Mouse (Mus musculus): Measurements from ENCODE around the gene Itgae. TPM values are rescaled to one million over a fixed set of nuclear protein-coding genes. Genes with fewer than 3 reads are reported as not detected.

Gene Itgae
- polyA plus RNA-seq, 1 experiment from 2014 or later, result 0.38 TPM

DNA sequence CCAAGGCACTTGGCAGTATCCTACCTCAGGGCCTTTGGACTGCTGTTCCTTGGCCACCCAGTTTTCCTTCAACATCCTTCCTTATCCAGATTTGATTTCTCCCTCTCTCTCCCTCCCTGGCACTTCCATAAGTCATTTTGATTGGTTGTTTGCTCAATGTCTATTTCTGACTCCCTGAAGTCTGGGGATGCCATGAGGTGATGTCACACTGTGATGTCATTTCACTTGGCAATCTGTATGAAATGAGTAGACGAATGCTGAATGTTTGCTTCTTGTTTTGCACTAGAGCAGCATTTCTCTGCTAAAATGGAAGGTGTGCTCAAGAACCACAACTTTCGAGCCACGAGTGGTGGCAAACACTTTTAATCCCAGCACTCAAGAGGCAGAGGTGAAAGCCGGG lies 71.2 kb downstream of the Itgae start:
- Histone ChIP-seq H3K27me3 (peaks cover 36% of the 10 kb centered on the region), H3K27ac (no peak overlapping the region), H3K4me1 (peaks cover 8% of the 10 kb centered on the region), H3K4me3 (replicated peaks) (no peak overlapping the region), H3K36me3 (replicated peaks) (no peaks in the 10 kb centered on the region), H3K9ac (no peak overlapping the region), H3K4me2 (no peak overlapping the region), H3K9me3 (no peaks in the 10 kb centered on the region)
- WGBS, result 91% methylated on average over 4 of the region's 4 CpGs
- no peak for ATAC-seq (ENCODE audit: low FRiP score)

DNA sequence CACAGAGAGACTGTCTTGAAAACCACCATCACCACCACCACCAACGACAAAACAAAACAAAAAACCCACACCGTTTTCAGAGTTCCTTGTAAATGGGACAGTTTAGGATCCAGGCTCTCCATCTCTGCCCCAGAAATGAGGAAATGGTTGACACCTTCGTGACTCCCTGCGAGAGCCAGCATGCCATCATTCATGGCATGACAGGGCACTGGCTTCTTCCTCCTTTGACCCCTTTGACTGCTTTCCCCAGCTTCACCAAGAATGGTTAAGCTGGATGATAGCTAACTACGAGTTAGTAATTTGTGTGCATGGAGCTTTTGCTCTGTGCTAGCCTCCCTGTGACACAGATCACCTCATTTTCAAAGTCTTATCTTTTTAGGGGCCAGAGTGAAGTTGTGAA lies 71.9 kb downstream of the Itgae start:
- Histone ChIP-seq H3K9me3 (no peaks in the 10 kb centered on the region), H3K4me1 (peaks cover 8% of the 10 kb centered on the region), H3K27ac (no peak overlapping the region), H3K36me3 (replicated peaks) (no peaks in the 10 kb centered on the region), H3K4me3 (replicated peaks) (no peak overlapping the region), H3K4me2 (no peak overlapping the region), H3K27me3 (peaks cover 36% of the 10 kb centered on the region), H3K9ac (no peak overlapping the region)
- no peak for ATAC-seq (ENCODE audit: low FRiP score)
- 89% methylated on average over 5 of the region's 5 CpGs for WGBS

- no peak overlapping the region for H3K4me3 ChIP-seq (replicated peaks)
- H3K9me3 ChIP-seq, result no peaks in the 10 kb centered on the region
- H3K27me3 ChIP-seq, result no peaks in the 10 kb centered on the region
- no peak overlapping the region for H3K27ac ChIP-seq
- 0 out of 2 replicates have a peak, but pooled peaks cover 4% of the 10 kb centered on the region for H3K36me3 ChIP-seq (replicated peaks)
- no peak overlapping the region for H3K9ac ChIP-seq
- H3K4me2 ChIP-seq, result no peak overlapping the region
- H3K4me1 ChIP-seq, result no peaks in the 10 kb centered on the region
- no peak for ATAC-seq (ENCODE audit: low FRiP score)
- 86% methylated on average over 8 of the region's 8 CpGs for WGBS
Observed at GRCm38 (mm10) chr11:73168071-73168470, 77.7 kb downstream of the Itgae start.

DNA sequence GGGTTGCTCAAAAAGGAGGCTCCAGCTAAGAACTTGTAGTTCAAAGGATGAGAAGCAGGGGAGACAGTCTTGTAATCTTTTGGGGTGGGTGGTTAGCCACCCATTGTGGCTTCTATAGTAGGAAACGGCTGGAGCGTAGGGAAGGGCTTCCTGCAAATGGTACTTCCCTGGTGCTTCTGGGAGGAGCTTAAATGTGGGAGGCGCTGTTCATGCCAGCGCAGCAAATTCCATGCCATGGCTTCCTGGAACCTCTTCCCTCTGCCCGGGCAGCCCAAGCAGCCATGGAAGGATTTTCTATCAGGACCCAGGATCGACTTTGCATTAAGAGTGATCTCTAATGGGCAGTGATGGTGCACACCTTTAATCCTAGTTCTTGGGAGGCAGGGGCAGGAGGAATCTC lies 78.2 kb downstream of the Itgae start:
- 85% methylated on average over 6 of the region's 6 CpGs for WGBS
- Histone ChIP-seq H3K4me3 (replicated peaks) (no peak overlapping the region), H3K27ac (no peak overlapping the region), H3K4me1 (no peaks in the 10 kb centered on the region), H3K36me3 (replicated peaks) (0 out of 2 replicates have a peak, but pooled peaks cover 4% of the 10 kb centered on the region), H3K9ac (no peak overlapping the region), H3K4me2 (no peak overlapping the region), H3K27me3 (no peaks in the 10 kb centered on the region), H3K9me3 (no peaks in the 10 kb centered on the region)
- no peak for ATAC-seq (ENCODE audit: low FRiP score)

GRCm38 (mm10) chr11:73169231-73169630 lies 78.8 kb downstream of the Itgae start:
- H3K9ac ChIP-seq, result no peak overlapping the region
- no peaks in the 10 kb centered on the region for H3K9me3 ChIP-seq
- H3K4me3 ChIP-seq (replicated peaks), result no peak overlapping the region
- no peak for ATAC-seq (ENCODE audit: low FRiP score)
- H3K4me1 ChIP-seq, result no peaks in the 10 kb centered on the region
- peaks cover 9% of the 10 kb centered on the region for H3K36me3 ChIP-seq (replicated peaks)
- H3K27me3 ChIP-seq, result no peaks in the 10 kb centered on the region
- no peak overlapping the region for H3K27ac ChIP-seq
- 39% methylated on average over 4 of the region's 4 CpGs for whole genome bisulfite sequencing
- H3K4me2 ChIP-seq, result no peak overlapping the region

DNA sequence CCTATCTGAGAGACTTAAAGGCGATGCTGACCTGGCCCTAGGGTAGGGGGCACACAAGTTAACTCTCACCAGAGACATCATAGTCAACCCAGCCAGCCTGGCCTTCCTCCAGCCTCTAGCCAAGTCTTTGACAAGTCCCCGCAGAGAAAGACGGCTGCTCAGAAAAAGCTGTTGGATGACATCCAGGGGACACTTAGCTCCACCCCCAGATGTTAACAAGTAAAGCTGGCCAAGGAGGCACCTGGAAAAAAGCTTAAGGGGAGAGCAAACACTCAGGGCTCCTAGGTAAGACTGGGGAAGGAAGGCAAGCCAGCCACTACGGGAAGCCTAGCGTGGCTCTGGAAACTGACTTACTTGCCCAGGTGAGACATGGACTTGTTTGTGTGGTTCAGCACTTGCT lies 81.8 kb downstream of the Itgae start:
- Histone ChIP-seq H3K36me3 (replicated peaks) (peaks cover 15% of the 10 kb centered on the region), H3K9me3 (no peaks in the 10 kb centered on the region), H3K4me1 (peaks cover 16% of the 10 kb centered on the region), H3K4me3 (replicated peaks) (no peak overlapping the region), H3K27ac (no peak overlapping the region), H3K4me2 (no peak overlapping the region), H3K27me3 (no peaks in the 10 kb centered on the region), H3K9ac (no peak overlapping the region)
- ATAC-seq (ENCODE audit: low FRiP score), result no peak
- 69% methylated on average over 5 of the region's 5 CpGs for WGBS

- Histone ChIP-seq H3K27me3 (no peaks in the 10 kb centered on the region), H3K4me1 (peaks cover 30% of the 10 kb centered on the region), H3K9ac (peak overlapping the region; percentile 92), H3K27ac (no peak overlapping the region), H3K9me3 (no peaks in the 10 kb centered on the region), H3K4me3 (replicated peaks) (peak overlapping the region; percentile 97), H3K36me3 (replicated peaks) (peaks cover 18% of the 10 kb centered on the region), H3K4me2 (peak overlapping the region; percentile 73)
- 55% methylated on average over 8 of the region's 8 CpGs for WGBS
- no peak for ATAC-seq (ENCODE audit: low FRiP score)
Observed at GRCm38 (mm10) chr11:73175612-73176011, 85.2 kb downstream of the Itgae start.

DNA sequence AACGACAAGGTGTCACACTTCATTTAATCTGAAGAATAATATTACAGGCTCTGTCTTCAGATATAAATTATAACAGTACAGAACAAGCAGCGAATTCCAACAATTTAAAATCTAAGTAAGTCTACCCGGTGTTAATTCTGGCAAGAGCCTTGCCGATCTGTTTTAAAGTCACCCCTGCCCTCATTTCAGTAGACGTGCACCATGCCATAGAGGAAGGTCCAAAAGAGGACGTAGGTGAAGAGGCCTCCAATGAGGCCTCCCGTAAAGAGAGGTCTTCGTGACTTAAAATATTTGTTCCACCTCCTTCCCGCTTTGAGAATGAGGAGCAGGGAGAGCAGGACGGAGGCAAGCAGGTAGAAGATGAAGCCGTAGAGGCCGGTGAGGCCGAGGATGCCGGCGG lies 85.8 kb downstream of the Itgae start:
- H3K36me3 ChIP-seq (replicated peaks), result peaks cover 16% of the 10 kb centered on the region
- ATAC-seq (ENCODE audit: low FRiP score), result no peak
- H3K4me1 ChIP-seq, result peaks cover 30% of the 10 kb centered on the region
- WGBS, result 2% methylated on average over 15 of the region's 15 CpGs
- H3K27me3 ChIP-seq, result no peaks in the 10 kb centered on the region
- peak overlapping the region; percentile 92 for H3K9ac ChIP-seq
- peak overlapping the region; percentile 76 for H3K27ac ChIP-seq
- H3K4me3 ChIP-seq (replicated peaks), result peak overlapping the region; percentile 97
- H3K4me2 ChIP-seq, result peak overlapping the region; percentile 73
- no peaks in the 10 kb centered on the region for H3K9me3 ChIP-seq

DNA sequence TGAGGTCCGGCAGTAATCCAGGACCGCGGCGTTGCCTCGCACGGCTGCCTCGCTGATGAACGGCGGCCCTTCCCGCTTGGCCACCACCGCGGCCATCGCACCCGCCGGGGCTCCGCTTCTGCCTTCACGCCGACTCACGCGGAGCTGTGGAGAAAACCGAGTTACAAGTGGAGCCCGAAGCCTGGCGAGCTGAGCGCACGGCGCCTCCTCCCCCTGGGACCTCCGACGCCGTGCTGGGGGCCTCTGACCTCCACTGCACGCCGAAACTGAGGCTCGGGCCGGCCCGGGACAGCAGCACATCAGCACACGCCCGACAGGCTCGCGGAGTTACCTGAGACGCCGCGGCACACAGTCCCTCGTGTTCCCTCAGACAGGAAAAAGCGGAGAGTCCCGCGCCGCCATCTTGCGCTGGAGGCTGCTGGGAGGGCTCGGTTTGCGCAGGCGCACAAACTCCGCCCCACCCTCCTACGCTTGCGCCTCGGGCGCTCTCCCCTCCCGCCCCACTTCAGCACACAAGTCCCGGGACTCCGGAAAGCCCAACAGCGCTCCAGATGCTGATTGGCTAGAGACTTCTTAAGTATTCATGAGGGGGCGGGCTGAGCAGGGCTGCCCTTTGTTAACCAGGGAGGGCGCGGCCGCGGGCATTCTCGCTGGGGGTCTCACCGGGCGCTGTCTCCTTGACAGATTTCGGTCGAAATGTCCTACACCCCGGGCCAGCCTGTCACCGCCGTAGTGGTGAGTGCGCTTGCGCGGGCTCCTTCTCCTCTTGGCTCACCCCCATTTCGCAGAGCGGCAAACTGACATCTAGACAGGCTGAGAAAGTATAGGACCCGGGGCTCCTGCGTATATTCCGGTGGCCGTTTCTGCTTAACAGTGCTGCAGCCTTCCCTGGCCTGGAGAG lies 86.5 kb downstream of the Itgae start, which contains the start of the genes Emc6 and Tax1bp3:
Emc6 (minus strand) TSS at position 430 of the 901 bp plus-strand sequence.
Tax1bp3 (plus strand) TSS at position 476 of the 901 bp plus-strand sequence.
- peak within 1 kb of the TSS; percentile 97 for H3K4me3 ChIP-seq (replicated peaks)
- ATAC-seq (ENCODE audit: low FRiP score), result peak; percentile 98
- WGBS, result under 1% methylated on average over 81 of the region's 81 CpGs

GRCm38 (mm10) chr11:73177509-73177875 lies 87.1 kb downstream of the Itgae start:
- WGBS, result under 1% methylated on average over 28 of the region's 28 CpGs
- peak; percentile 60 for ATAC-seq (ENCODE audit: low FRiP score)
- no peaks in the 10 kb centered on the region for H3K9me3 ChIP-seq

More for the DNA sequence above, 86.5 kb downstream of the Itgae start, which contains the start of the genes Emc6 and Tax1bp3:
- H3K4me2 ChIP-seq, result peak within 1 kb of the TSS; percentile 73
- H3K9me3 ChIP-seq, result no peaks in the 10 kb centered on the region
- H3K27ac ChIP-seq, result peak within 1 kb of the TSS; percentile 84
- peaks cover 30% of the 10 kb centered on the region for H3K4me1 ChIP-seq
- peaks cover 16% of the 10 kb centered on the region for H3K36me3 ChIP-seq (replicated peaks)
- H3K27me3 ChIP-seq, result no peaks in the 10 kb centered on the region
- peak within 1 kb of the TSS; percentile 92 for H3K9ac ChIP-seq

GRCm38 (mm10) chr11:73177895-73178294 lies 87.5 kb downstream of the Itgae start:
- WGBS, result 3% methylated on average over 2 of the region's 2 CpGs
- H3K9me3 ChIP-seq, result no peaks in the 10 kb centered on the region
- peak overlapping the region; percentile 75 for H3K9ac ChIP-seq
- H3K4me1 ChIP-seq, result peaks cover 30% of the 10 kb centered on the region
- H3K27ac ChIP-seq, result peak overlapping the region; percentile 84
- ATAC-seq (ENCODE audit: low FRiP score), result no peak
- H3K36me3 ChIP-seq (replicated peaks), result peaks cover 22% of the 10 kb centered on the region
- peak overlapping the region; percentile 97 for H3K4me3 ChIP-seq (replicated peaks)
- peak overlapping the region; percentile 73 for H3K4me2 ChIP-seq
- no peaks in the 10 kb centered on the region for H3K27me3 ChIP-seq

More at GRCm38 (mm10) chr11:73177509-73177875, 87.1 kb downstream of the Itgae start:
- peaks cover 22% of the 10 kb centered on the region for H3K36me3 ChIP-seq (replicated peaks)
- peaks cover 30% of the 10 kb centered on the region for H3K4me1 ChIP-seq
- H3K27me3 ChIP-seq, result no peaks in the 10 kb centered on the region
- peak overlapping the region; percentile 97 for H3K4me3 ChIP-seq (replicated peaks)
- H3K27ac ChIP-seq, result peak overlapping the region; percentile 84
- H3K4me2 ChIP-seq, result peak overlapping the region; percentile 73
- H3K9ac ChIP-seq, result peak overlapping the region; percentile 75

DNA sequence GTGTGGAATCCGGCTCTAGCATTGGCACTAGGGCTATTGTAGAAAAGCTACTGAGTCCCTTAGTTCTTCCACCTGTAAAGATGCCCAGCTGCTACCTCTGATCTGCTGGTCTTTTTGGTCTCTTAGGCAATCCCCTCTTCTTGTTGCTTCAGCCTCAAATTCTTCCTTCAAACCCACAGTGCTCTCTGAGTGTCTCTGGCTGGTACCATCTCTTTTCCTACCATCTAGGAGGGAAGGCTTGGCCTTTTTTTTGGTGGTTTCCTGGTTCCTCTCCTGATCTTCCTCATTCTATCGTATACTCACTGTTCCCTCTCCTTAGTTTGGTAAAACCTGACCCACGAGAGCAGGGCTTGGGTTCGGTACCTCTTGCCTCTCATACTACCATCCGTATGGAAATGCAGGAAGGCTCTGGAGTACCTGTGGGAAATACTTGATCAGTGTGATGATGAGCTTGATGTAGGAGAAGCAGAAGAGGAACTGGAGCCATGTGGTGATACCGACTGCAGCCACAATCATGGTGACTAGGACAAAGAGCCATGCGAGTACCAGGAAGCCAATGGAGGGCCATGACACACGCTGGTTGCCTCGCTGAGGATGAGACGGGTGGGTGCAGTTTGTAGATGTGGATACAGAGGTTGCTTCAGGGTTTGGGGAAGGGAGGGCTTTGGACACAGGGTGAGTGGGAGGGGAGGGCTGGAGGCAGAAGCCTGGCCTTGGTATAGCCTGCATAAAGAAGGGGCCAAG lies 95.7 kb downstream of the Itgae start:
- no peaks in the 10 kb centered on the region for H3K9me3 ChIP-seq
- H3K4me1 ChIP-seq, result no peaks in the 10 kb centered on the region
- WGBS, result 94% methylated on average over 10 of the region's 10 CpGs
- H3K9ac ChIP-seq, result no peak overlapping the region
- no peak overlapping the region for H3K4me3 ChIP-seq (replicated peaks)
- no peaks in the 10 kb centered on the region for H3K27me3 ChIP-seq
- no peak overlapping the region for H3K27ac ChIP-seq
- ATAC-seq (ENCODE audit: low FRiP score), result no peak
- peaks cover 66% of the 10 kb centered on the region for H3K36me3 ChIP-seq (replicated peaks)
- H3K4me2 ChIP-seq, result no peak overlapping the region

All from forebrain, embryonic 12.5 days (tissue).